Mouse (Mus musculus): Measurements from ENCODE around the gene Kit. TPM values are rescaled to one million over a fixed set of nuclear protein-coding genes. Genes with fewer than 3 reads are reported as not detected.

The Kit gene
- 7.6 and 11.4 TPM in 2 replicates for polyA plus RNA-seq (2012; rRNA removed)

GRCm38 (mm10) chr5:75574852-75575566, at the start of gene Kit:
Gene Kit (plus strand): TSS chr5:75574916.

All from liver, embryonic 18 days (tissue).